Mouse (Mus musculus) layer of hippocampus, adult 11-12 months (tissue): ENCODE measurements around the gene Srebf2.

Experiments used
- DNase-seq: peaks from one replicate; pipeline ENCODE4 v3.0.0; 2022; ENCODE audit warnings: low spot score

The Srebf2 gene

DNA sequence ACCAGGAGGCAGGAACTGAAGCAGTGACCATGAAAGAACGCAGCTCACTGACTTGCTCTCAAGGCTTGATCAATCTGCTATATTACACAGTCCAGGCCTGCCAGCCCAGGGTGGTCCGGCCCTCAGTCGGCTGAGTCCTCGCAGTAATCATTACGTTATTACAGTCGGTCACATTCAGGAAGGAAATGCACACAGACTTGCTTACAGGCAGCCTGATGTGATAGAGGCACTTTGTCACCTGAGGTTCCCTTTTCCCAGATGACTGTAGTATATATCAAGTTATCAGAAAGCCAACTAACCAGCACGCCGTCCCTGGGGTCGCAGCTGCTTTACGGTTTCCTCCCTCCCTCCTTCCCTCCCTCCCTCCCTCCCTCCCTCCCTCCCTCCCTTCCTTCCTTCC is 9.9 kb downstream of the Srebf2 start:
- DNase-seq, result no peak

DNA sequence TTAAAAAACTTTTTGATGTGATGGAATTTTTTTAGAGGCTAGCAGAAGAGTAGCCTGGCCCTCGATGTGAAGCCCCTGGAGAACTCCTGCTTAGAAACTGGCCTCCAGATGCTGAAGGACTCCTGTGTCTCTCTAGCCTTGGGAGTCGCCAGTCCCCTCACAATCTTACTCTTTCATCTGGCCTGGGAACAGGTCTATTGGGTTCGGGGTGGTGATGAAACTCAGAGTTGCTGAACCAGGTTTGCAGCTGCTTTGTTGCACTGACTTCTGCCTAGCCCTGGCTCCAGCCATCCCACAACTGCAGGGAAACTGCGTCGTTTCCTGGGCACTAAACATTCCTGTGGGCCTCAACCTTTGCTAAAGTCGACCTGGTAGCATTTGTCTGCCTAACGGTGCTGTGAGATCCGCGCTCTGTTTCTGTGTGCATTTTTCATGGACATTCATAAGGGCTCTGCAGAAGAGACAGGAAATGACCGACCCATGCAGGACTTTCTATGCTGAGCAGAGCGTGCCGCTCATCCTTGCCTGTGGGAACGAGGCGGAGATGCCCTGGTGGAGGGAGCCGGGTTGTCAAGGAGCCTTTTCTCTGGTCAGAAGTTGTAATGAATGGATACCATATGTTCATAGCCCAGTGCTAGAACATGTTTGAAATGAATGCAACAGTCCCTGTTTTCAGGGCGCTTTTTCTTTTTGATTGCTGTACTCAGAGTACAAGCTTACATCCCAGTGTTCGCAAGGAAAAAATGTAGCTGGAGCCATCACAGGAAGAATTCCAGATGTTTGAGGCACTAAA is 11.5 kb downstream of the Srebf2 start:
- DNase-seq, result no peak

DNA sequence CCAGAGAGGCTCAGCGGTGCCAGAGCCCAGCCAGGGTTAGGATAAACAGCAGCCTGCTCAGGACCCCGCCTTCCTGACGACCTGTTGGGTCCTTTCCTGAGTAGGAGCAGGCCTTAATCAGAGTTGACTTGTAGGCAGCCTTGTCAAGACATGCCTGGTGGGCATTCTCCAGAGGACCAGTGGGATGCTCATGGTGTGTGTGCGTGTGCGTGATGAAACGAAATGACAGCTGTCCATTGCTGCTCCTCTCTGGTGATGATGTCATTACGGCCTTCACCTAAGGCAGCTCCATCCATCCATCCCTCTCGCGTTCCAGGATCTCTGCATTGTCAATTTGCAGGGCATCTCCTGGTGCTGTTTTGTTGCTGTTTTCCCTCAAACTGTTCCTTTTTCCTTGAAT is 12.5 kb downstream of the Srebf2 start:
- no peak for DNase-seq

DNA sequence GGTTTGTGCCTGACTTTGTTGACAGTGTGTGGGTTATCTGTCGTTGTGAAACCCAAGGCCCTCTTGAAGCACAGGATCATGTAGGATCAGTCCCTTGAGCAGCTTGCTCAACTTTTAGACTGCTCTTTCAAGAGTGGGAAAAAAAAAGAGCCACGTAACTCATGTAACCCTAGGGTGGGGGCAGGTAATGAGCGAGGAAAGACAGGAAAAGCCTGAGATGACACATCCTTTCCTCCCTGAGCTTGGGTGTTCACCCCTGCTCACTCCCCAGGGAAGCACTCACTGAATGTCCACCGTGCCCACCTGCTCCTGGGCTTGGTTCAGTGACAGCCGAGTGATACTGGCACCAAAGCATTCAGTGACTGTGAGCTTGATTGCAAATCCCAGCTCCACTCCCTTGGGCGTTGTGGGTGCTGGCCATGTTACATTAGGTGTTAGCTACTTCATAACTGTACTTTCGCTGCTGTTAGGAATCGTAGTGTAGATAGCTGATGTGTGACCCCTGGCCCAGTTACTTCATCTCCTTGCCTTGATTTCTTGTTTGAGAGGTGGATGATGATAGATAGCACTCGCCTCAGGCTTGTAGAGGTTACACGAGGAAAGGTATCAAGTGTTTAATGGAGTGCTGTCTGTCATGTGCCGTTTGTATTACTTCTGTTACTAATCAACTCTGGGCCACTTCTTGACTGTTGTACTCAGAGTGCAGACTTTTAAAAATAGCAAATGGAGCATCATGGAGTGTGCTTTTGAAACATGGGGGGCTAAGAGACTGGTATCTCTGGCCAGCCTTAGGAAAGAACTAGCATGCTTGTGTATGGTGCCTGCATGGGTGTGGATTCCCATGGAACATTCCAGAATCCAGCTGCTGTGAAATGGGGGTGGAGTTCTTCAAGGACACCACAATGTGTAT is 14.0 kb downstream of the Srebf2 start:
- no peak for DNase-seq

DNA sequence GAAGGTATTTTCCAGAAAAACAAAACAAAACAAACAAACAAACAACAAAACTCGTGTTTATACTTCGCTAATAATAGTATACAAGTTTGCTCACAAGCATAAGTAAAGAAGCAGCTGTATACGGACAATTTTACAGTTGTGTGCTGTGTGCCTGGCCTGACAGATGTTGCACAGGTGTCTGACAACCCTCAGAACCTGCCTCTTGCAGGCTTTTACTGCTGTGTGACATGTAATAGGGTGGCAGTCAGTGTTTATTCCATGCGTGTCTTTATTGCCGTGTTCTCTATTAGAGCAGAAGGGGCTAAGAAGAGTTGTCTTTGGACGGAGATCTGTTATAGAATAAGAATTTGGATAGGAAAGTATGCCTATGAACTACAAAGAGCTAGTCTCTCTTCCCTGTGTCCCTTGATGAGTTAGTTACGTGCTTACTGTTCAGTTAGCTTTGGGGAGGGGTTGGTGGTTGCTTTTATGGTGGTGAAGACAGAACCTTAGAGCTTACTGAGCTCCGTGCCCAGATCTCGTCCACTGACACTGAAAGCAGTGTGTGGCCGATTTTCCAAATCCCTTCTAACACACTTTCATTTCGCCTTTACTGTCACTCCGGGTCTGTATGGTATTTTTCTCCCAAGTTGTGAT is 15.1 kb downstream of the Srebf2 start:
- DNase-seq, result no peak

DNA sequence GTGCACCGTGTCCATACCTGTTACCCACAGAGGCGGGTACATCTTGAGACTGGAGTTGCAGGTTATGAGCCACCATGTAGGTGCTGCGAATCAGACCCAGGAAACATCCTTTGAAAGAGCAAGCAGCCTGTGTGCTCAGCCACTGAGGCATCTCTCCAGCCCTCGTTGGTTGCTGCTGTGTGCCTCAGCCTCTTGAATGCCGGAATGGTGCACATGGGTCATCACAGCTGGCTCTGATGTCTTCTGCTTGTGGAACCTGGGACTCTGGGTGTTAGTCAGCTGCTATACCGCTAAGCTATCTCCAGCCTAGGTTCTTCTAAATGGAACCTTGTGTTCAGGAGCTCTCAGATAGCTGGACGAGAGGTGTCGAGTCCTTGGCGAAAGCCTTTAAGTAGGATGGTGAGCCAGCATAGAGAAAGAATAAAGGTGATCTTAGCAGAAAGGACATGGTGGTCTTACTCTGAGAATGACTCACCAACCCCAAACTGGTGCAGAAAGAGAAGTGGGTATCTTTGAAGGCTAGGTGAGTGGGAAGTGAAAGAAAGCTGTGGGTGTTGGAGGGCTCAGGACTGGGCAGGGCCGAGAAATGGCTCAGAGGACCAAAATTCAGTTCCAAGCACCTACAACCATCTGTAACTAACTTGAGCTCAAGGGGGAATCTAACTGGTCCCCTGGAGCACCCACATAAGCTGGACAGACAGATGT is 16.5 kb downstream of the Srebf2 start:
- DNase-seq, result no peak

DNA sequence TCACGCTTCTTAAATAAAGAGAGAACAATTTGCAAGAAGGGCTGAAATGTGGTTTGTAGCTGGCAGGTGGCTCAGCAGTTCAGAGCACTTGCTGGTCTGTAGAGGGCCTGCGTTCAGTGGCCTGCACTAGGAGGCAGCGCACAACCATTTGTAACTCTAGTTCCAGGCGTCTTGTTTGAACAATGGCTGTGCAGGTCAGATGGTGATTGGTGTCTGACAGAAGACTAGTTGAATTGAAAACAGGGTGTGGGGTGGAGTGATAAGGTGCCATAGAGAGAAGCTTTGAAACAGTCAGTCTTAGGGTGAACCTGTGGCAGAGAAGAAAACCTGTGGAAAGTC is 17.0 kb downstream of the Srebf2 start:
- no peak for DNase-seq

DNA sequence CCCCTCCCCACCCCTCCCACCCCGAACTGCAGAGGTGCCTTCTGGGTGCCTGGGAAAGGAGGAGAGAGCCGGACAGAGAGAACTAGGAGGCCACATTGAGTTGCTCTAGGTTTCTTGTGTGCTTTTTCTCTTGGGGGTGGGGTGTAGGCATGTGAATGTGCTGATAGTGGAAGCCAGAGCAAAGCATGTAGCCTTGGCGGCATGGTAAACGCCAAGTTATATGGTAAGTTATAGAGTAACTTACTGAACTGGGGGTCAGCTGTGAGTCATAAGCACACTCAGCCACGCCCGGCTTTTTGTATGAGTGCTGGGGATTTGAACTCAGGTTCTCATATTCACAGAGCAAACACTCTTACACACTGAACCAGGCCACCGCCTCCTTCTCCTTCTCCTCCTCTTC is 17.5 kb downstream of the Srebf2 start:
- no peak for DNase-seq

DNA sequence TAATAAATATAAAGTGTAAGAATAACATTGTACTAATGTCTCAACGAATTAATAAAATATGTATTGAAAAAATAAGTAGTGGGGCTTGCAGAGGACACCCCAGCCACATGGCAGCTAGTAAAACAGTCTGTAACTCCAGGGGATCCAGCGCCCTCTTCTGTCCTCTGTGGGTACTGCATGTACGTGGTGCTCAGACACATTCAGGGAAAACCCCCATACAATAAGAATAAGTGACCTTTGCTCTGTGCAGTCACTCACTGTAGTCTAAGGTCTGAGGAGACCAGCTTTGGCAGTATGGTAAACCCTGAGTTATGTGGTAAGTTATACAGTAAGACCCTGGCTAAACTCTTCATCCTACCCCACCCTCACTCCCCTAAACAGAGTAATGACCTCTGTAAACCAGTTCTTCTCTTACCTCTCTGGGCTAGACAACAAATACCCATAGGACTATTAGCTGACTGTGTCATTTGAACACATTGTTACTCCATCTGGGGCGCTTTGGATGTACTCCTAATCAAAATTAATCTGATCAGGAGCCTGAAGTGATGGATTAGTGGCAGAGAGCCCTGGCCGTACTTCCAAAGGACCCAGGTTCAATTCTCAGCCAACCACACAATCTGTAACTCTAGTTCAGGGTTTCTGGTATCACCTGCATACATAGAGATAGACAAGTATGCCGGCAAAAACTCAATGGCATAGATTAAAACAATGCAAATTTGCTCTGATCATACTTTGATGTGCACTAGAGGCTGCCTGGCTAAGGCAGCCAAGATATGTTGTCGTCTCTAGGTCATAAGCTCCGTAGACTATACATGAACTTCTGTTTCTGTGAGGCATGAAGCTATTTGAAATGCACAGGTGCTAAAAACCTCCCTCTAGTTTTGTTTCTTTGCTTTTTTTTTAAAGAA is 18.6 kb downstream of the Srebf2 start:
- DNase-seq, result peak; percentile 87

DNA sequence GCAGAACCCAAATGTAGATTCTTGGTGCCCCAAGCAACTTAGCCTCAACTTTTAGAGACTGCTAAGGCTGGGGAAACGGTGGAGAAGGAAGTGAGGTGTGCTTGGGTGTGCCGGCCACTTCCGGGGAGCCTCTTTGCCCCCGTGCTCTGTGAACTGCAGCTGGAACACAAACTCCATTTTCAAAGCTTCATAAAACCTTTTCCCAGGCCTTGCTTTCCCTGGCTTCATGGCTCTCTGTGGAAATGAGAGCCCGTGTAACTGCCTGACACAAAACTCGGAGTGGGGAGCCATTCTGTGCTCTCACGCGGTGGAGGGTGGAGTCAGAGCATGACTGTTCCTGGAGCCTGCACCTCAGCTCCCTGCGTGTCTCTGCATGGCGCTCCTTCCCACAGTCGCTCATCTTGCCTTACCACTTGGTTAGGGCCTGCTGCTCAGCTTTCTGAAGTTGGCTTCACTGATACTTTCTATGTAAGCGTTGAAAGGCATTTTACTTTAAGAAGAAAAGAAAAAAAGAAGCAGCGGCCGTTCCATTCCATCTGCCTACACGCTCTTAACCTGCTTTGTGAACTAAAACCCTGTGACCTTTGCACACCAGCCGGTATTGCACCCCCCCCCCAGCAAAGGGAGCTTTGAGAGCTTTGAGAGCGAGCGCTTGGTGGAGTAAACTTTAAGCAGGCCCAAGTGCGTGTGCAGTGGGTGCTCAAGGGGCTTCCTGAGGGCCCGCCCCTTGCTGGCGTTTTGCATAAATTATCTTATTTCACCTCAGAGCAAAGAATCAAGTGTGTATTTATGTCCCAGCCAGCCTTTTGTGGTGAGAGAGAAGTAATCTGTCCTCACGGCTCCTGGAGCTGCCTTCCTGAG is 19.5 kb downstream of the Srebf2 start:
- DNase-seq, result no peak

DNA sequence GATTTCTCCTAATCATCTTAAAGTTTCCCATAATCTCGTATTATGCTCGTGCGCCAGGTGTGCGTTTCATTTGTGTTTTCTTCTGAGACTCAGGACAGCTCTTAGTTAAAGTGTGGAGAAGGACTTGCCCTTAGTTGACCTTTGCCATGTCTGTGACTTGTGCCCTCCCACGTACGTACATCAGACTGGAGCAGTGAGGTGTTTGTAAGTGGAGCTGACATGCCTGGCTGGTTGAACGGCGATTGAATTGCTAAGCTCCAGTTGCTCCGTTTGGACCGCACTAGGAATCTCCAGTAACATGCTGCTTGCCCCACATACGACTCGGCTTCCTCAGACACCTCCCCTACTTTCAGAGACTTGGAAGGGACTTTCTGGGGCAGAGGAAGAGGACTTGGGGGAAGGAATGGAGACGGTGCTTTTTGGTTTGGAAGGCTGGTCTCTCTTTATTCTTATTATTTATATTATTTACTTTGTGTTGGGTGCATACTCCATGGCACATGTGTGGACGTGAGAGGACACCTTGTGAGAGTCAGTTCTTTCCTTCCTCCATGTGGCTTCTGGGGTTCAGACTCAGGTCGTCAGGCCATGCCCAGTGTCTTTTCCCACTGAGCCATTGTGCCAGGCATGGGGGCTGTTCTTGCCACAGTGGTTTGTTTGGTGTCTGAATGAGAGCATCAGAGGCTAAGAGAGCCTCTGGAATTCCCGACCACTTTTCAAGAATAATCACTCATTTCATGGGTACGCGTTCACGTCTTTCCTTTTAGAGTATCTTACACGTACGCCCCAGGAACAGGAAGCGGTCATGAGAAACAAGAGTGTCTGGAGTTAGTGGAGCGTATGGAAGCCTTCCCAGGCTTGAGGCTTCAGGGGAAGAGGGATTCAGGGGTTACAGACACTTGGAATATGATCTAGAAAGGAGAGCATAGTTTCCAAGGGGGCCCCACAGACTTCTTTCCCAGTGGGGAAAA is 20.5 kb downstream of the Srebf2 start:
- DNase-seq, result no peak

DNA sequence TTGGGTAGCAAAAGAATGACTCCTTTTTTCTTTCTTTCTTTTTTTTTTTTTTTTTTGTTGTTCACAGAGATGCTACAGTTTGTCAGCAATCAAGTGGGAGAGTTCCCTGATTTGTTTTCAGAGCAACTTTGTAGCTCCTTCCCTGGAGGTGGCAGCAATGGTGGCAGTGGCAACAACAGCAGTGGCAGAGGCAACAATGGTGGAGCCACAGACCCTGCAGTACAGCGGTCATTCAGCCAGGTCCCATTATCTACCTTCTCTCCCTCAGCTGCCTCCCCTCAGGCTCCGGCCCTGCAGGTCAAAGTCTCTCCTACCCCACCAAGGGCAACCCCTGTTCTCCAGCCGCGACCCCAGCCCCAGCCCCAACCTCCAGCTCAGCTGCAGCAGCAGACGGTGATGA is 22.7 kb downstream of the Srebf2 start:
- no peak for DNase-seq

DNA sequence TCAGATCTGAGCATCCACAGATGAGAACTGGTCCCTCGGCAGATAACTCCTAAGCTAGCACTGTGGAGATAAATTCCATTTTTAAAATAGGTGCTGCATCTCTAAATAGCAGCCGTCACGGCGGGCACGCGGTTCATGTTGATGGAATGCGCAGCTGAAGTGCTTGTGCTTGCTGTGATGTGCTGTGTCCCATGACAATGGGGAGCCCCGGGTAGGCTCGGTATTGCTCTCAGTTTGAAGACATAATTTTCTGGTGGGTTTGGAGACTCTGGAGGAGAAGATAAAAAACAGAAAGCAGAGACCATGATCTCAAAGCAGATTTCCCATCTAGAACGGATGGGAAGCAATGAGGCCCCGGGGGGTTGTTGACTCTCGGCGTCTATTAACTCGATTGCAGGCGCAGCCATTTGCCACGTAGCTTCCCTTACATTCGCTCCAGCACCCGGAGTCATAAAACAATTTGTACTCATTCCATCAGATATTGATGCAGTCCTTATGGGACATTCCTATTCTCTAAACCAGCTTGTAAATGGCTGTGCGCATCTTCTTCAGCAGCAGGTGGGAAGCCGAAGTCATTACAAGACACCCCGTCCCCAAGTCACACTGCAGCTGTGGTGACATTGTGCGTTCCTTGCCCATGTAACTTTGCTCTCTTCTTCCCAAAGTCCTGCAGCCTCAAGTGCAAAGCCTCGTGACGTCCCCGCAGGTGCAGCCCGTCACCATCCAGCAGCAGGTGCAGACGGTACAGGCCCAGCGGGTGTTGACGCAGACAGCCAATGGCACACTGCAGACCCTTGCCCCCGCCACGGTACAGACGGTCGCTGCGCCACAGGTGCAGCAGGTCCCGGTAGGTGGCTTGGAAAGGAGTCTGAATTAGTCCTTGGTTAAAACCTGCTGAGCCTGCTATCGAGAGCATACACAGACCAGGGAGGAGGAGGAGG is 23.7 kb downstream of the Srebf2 start:
- DNase-seq, result no peak

DNA sequence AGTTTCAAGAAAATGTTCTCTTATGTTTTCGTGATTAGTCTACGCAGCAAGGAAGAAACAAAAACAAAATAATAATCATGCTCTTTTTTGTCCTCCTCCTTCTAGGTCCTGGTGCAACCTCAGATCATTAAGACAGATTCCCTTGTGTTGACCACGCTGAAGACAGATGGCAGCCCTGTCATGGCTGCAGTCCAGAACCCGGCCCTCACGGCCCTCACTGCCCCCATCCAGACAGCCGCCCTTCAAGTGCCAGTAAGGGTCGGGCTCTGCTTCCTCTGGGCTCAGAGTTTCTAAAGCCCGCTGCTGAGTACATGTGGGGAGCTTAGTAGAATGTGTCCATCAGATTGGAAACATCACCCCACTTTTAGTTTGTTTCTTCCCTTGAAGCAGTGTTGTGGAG is 25.7 kb downstream of the Srebf2 start:
- no peak for DNase-seq

DNA sequence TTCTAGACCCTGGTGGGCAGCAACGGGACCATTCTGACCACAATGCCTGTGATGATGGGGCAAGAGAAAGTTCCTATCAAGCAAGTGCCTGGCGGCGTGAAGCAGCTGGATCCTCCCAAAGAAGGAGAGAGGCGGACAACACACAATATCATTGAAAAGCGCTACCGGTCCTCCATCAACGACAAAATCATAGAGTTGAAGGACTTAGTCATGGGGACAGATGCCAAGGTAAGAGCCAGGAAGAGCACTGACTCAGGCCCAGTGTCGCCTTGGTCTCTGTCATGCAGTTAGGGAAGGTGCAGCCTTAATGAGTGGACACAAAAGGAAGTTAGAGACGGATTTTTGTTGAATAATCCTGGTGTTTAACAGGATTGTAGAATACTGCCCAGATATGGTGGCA is 28.1 kb downstream of the Srebf2 start:
- no peak for DNase-seq

DNA sequence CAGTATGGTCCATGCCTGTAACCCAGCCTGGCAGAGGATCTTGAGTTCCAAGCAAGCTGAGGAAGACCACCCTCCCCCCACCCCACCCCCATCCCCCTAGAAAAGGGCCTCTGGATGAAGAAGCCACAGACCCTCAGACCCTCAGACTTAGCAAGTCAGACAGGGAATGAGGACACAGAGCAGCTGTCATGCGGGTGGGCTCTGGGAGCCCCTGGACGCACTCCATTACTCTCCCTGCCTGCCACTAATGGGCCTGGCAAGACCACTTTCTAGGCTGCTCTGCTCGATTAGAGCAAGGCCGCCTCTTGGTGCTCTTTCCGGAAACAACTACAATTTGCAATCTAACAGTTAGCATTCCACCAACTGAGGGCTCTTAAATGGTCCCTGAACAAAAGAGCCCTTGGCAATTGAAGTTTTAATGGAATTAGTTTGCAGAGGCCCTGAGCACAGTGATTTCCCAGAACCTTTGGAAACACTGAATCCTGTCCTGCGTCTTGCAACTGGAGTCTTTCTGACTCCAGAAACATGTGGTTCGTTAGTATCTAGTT is 30.8 kb downstream of the Srebf2 start:
- no peak for DNase-seq

DNA sequence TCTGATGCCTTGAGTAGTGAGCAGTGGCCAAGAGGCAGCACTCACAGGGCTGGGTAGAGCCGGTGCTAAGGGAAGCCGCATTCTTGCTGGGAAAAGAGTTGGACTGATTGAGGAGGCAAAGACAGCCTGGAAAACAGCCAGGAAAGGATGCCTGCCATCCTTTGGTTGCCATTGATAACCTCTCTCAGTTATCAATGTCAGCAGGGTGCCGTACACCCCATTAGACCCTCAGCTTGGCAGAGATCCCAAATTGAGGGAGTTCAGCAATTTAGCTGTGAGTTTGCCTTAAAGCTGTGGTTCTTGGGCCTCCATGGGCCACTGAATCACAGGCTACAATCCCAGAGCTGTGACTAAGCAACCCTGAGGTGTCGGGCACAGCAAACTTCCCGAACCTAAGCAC is 34.1 kb downstream of the Srebf2 start:
- DNase-seq, result no peak

DNA sequence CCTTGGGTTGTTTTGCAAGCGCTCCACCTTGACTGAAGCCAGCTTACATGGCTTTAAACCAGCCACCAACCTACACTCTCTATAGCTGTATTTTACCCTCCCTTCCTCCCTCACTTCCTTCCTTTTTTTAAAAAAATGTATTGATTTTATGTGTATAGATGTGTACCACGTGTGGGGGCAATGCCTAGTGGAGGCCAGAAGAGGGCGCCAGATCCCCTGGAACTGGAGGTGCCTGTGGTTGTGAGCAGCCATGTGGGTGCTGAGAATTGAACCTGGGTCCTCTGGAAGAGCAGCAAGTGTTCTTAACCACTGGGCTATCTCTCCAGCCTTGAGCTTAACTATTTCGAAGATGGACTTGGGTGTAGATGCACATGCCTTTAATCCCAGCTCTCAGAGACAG is 35.3 kb downstream of the Srebf2 start:
- DNase-seq, result no peak
